Mouse (Mus musculus) E14TG2a.4 (cell line): ENCODE data around the gene Ralb.

ENCODE experiments used
- CTCF ChIP-seq: conservative IDR thresholded peaks from 2 replicates; pipeline ENCODE4 v1.5.1; 2014; ENCODE audit warnings: low read length
- NANOG ChIP-seq: IDR thresholded peaks from 2 replicates; pipeline ENCODE4 v1.6.1; 2014; ENCODE audit warnings: borderline replicate concordance, low read length, mixed read lengths
- POU5F1 ChIP-seq: IDR thresholded peaks from 2 replicates; pipeline ENCODE4 v1.6.1; 2014; ENCODE audit warnings: low read length, borderline replicate concordance

GRCm38 (mm10) chr1:119523369-119523768 lies 18.8 kb upstream of the Ralb start:
- TF ChIP-seq CTCF: no peak
- TF ChIP-seq POU5F1: no peak
- TF ChIP-seq NANOG: no peak
